Mouse (Mus musculus) cerebellum, adult 9-10 months (tissue): ENCODE results near the gene Tmem158.

Experiments
- DNase-seq: peaks from one replicate; pipeline ENCODE4 v3.0.0; 2022

Gene Tmem158

GRCm38 (mm10) chr9:123260611-123261021 is at the start of gene Tmem158:
Gene Tmem158, minus strand, starts transcription at chr9:123260764.
- peak; percentile 69 for DNase-seq

- no peak for DNase-seq
These were observed 49.3 kb upstream of the Tmem158 start for GRCm38 (mm10) chr9:123309685-123310365.

GRCm38 (mm10) chr9:123309073-123309472 is 48.5 kb upstream of the Tmem158 start:
- no peak for DNase-seq

- DNase-seq, result no peak
These were observed 44.4 kb upstream of the Tmem158 start for GRCm38 (mm10) chr9:123304917-123305316.

- DNase-seq, result no peak
These were observed 43.4 kb upstream of the Tmem158 start for GRCm38 (mm10) chr9:123303952-123304351.

GRCm38 (mm10) chr9:123302759-123303313 is 42.3 kb upstream of the Tmem158 start:
- no peak for DNase-seq

GRCm38 (mm10) chr9:123297862-123298261 is 37.3 kb upstream of the Tmem158 start:
- DNase-seq, result peak; percentile 78

GRCm38 (mm10) chr9:123296229-123296628 is 35.7 kb upstream of the Tmem158 start:
- DNase-seq, result peak; percentile 93

- DNase-seq, result no peak
These were observed 34.0 kb upstream of the Tmem158 start for GRCm38 (mm10) chr9:123294581-123294980.

GRCm38 (mm10) chr9:123288378-123288777 is 27.8 kb upstream of the Tmem158 start:
- no peak for DNase-seq

GRCm38 (mm10) chr9:123285623-123286022 is 25.1 kb upstream of the Tmem158 start:
- peak; percentile 27 for DNase-seq

GRCm38 (mm10) chr9:123280775-123281174 is 20.2 kb upstream of the Tmem158 start:
- DNase-seq, result no peak

- no peak for DNase-seq
These were observed 17.4 kb upstream of the Tmem158 start for GRCm38 (mm10) chr9:123278003-123278402.

- DNase-seq, result no peak
These were observed 14.8 kb upstream of the Tmem158 start for GRCm38 (mm10) chr9:123275373-123275772.

- no peak for DNase-seq
These were observed 14.1 kb upstream of the Tmem158 start for GRCm38 (mm10) chr9:123274674-123275073.

GRCm38 (mm10) chr9:123273876-123274275 is 13.3 kb upstream of the Tmem158 start:
- DNase-seq, result no peak

- DNase-seq, result no peak
These were observed 11.0 kb upstream of the Tmem158 start for GRCm38 (mm10) chr9:123271552-123271951.

- no peak for DNase-seq
These were observed 9.5 kb upstream of the Tmem158 start for GRCm38 (mm10) chr9:123269906-123270558.

- no peak for DNase-seq
These were observed 511 bp downstream of the Tmem158 start for GRCm38 (mm10) chr9:123259896-123260610.

GRCm38 (mm10) chr9:123259461-123259895 is 1.1 kb downstream of the Tmem158 start:
- peak; percentile 81 for DNase-seq

- peak; percentile 9 for DNase-seq
These were observed 1.8 kb downstream of the Tmem158 start for GRCm38 (mm10) chr9:123258796-123259195.

GRCm38 (mm10) chr9:123255736-123256135 is 4.8 kb downstream of the Tmem158 start:
- no peak for DNase-seq

GRCm38 (mm10) chr9:123247992-123248391 is 12.6 kb downstream of the Tmem158 start:
- DNase-seq, result no peak
